Mouse (Mus musculus): ENCODE data around the gene Bag6.

Bag6 gene

DNA sequence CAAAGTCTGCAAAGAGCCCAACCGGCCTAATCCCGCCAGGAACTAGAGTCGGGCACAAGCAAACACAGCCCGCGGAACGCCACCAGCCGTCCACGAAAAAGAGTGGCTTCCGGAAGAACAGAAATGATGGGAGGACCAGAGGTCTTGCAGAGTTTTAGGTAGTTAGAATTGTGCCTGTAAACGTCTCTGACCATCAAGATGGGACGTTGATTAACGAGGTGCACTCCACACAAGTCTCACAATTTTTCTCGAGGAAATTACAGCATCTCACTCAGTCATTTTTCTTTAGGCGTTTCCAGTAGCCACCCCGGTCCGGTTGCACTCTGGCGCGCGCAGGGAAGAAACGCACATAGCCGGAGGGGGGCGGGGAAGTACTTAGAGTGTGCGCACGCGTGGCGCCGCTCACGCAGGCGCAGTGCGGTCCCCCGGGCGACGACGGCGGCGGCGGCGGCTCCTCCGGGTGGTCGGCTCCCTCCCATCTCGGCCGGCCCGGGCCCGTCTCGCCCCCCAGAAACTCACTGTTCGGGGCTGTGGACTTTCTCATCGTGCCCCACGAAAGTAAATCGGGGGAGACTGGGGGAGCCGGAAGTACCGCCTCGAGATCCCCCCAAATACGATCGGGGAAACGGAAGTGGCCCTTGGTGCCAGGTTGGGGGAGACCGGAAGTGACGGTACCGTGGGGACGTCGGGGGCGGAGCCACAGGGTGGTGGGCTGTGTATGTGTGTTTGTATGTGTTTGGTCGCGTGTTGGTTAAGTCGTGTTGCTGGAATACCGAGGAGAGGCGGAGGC is at the start of gene Bag6:
Gene Bag6, plus strand, starts transcription at position 378 of the 790 bp plus-strand sequence.
- peak; percentile 93 for DNase-seq

DNA sequence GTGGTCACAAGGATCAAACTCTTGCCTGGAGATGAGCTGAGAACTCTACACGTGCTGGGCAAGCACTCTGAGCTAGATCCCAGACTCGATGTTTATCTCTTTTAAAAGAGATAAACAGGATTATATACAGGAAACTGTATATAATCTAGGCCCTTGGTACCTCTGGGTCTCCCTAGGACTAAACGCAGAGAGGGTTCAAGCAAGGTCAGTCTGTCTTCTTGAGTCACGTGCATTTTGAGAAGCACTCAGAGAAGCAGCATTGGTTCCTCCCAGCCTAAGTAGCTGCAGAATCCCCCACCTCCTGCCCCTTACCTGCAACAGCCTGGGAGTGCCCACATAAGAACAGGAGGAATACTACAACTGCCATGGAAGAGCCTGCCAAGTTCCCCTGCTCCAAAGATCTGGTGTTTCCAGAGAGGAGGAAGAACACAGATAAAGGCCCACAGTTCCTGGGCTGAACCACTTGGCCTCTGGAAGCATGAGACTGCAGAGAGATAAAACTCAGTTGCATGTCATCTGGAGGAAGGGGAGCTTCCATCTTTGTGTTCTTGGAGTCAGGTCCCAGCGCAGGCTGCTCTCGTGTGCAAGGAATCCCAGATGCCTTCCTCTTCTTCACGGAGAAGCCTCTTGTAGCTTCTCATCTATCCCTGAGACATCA is 49.6 kb upstream of the Bag6 start, which contains the start of gene Ly6g6f:
Gene Ly6g6f, minus strand, starts transcription at position 403 of the 658 bp plus-strand sequence.
- no peak for DNase-seq

DNA sequence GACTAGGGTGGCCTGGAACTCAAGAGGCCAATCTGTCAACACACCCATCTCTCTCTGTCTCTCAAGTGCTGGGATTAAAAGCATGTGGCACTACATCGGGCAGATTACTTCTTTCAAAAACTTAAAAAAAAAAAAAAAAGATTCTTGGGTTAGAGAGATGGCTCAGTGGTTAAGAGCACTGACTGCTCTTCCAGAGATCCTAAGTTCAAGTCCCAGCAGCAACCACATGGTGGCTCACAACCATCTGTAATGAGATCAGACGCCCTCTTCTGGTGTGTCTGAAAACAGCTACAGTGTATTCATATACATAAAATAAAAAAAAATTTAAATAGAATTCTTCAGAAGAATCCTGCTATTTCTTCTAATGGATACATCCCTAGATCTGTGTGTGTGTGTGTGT is 46.8 kb upstream of the Bag6 start:
- no peak for DNase-seq

DNA sequence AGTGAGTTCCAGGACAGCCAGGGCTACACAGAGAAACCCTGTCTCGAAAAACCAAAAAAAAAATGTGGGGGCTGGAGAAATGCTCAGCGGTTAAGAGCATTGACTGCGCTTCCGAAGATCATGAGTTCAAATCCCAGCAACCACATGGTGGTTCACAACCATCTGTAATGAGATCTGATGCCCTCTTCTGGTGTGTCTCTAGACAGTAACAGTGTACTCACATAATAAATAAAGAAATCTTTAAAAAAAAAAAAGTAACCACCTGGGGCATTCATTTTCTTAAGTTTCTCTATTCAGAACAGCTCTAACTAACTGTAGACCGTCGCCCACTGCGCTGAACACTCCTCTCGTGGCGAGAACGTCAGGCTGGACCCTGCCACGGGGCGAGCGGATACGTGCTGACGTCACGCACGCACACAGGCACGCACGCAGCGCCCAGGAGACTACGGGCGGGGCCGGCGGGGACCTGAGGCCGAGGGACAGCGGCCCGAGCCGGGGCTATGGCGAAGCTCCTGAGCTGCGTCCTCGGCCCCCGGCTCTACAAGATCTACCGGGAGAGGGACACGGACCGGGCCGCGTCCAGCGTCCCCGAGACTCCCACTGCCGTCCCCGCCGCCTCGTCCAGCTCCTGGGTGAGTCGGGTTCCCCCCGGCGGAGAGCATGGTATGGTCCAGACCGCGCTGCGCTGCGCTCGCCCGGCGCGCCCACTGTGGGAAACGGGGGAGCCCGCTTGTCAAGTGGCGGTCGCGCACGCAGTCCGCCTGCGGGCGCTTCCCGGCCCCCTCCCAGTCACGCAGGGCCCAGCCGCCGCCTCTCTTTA is 45.9 kb upstream of the Bag6 start, which contains the start of gene Abhd16a:
Gene Abhd16a, plus strand, starts transcription at position 439 of the 820 bp plus-strand sequence.
- DNase-seq, result peak; percentile 94

DNA sequence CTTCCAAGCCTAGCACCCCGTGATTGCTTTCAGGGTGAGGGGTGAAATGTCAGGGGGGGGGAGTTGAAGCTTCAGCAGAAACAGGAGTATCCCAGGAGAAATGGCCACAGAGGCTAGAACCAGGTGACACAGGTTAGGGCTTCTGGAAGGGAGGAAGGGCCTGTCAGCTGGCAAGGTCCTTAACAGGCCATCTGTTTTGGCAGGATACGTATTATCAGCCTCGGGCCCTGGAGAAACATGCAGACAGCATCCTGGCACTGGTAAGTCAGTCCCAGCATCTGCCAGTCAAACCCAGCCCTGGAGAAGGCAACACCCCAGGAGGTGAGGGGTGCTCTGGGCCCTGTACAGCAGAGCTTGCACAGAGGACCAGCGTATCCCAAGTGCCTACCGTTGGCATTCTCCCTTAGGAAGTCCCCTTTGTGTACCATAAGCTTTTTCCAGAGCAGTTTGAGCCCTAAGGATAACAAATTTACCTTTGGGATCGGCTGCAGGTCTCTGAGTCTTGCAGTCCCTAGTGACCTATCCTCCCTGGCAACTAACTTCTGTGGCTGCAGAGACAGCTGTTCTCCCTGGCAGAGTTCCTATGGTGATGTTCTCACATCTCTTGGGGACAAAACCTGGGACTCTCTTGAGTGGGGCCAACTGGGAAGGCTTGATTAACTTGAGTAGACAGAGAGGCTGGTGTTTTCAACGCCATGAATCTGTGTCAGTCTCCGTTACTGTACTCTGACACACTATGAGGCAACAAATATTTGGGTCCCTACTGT is 44.6 kb upstream of the Bag6 start:
- peak; percentile 68 for DNase-seq

DNA sequence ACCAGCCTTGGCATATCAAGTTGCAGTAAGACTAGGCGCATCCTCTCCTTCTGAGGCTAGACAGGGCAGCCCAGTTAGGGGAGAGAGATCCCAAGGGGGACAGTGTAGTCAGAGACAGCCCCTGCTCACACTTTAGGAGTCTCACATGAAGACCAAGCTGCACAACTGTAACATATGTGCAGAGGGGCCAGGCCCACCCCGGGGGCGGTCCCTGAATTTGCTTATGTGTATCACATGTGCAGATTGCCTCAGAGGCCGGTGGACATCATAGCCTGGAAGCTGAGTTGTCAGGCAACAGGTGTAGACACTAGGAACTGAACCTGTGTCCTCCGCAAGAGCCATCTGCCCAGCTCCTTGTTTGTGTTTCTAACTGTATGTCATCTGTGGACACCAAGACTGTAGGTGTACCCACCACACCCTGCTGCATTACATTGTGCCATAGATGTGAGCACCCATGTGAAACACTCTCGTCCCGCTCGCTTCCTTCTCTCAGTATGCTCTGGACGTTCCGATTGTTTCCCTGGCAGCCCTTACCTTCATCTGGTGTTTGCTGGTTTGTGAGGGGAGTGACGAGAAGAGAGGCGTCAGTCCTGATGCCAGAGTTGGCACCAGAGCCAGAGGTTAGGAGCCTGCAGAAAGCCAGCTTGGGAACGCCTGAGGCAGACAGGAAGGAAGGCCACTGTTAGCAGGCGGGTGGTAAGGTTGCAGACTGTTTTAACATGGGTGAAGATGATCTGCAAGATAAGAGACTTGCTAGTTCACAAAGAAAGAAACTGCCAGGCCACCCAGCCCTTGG is 42.4 kb upstream of the Bag6 start:
- DNase-seq, result no peak

DNA sequence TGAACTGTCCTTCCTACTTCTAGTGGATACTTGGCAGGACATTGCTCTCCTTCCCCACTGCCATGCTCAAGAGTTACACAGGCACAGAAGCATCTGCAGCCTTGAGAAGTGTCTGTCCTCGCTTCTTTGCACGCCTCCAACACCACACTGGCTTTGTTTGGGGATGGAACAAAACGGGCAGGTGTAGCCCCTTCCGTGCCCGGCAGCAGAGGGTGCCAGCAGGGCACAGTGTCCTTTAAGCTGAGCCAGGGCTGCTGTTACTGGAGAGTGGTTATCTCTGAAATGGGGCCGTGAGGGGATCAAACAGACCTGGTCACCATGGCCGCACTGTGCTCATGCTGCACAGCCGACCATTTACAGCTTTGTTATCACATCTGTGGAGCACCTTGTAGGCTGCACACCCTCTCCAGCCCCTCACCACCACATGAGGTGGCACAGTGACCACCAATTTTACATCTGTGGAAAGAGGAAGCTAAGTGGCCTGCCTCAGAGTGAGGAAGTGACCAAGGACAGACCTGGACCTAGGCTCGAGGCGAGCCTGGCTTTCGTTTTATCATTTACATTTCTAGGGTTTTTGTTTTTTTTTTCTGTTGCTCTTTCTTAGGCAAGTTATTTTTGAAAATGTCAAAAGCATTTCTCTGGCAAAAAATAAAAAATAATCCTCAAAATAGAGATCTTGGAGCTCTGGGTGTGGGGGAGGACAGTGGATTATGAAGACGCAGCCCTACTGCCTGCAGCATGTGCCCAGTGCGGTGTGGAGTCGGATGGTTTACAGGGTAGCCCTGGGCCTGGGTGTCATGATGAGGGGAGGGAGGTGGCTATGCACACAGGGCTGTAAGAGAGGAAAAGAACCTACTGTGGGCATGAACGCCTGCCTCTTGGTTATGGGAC is 40.3 kb upstream of the Bag6 start:
- DNase-seq, result no peak

DNA sequence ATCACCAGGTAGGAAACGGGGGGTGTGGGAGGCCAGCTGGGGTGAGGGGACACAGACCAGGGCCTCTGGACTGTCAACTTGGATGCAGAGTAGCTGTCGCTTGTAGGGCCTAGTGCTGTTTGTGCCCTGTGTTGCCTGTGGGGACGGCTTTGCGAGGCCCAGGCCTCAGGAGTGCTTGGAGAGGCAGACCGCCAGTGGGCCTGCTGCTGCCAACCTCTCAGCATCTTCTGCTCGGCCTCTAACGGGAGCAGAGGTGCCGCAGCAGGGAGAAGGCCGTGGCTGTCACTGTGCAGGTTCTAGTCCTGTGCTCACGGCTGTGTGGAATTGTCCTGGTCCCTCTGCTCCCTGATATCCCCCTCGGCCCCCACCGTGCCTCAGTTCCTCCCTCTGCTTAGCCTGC is 38.4 kb upstream of the Bag6 start:
- DNase-seq, result no peak

DNA sequence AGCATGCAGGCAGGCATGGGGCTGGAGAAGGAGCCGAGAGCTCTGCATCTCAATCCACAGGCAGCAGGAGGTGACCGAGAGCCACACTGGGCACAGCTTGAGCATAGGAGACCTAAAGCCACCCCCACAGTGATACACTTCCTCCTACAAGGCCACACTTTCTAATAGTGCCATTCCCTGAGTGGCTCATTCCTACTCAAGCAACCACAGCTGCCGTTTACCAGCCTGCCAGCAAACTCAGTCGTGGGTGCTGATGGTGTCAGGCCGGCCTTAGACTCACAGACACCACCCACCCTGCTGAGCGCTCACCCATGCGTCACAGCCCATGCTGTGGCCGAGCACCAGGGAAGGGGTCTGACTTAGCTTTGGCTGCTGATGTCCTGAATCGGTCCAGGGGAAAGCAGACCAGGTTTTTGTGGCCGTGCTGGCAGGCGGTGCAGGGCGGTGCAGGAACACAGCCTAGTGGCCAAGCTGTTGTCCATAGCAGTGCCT is 37.8 kb upstream of the Bag6 start:
- DNase-seq, result no peak

DNA sequence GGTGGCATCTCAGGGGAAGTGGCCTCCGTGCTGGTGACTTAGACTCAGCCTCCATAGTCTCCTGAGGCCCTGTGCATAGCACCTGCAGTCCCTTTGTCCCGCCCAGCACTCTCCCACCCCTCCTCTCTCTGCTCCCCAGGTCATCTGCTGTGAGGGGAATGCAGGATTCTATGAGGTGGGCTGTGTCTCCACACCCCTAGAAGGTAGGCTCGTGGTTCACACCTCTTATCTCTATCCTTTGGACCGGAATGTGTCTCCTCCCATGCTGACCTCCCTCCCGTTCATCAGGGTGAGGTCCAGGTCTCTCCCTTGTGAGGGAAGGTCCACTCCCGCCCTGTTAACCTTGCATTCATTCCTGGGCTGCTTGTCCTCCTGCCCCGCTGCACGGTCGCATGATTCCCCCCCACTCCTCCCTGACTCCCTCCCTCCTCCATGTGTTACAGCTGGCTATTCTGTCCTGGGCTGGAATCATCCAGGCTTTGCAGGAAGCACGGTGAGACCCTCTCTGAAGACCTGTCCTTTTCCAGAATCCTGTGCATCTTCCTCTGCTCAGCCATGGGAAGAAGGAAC is 34.7 kb upstream of the Bag6 start:
- DNase-seq, result no peak

DNA sequence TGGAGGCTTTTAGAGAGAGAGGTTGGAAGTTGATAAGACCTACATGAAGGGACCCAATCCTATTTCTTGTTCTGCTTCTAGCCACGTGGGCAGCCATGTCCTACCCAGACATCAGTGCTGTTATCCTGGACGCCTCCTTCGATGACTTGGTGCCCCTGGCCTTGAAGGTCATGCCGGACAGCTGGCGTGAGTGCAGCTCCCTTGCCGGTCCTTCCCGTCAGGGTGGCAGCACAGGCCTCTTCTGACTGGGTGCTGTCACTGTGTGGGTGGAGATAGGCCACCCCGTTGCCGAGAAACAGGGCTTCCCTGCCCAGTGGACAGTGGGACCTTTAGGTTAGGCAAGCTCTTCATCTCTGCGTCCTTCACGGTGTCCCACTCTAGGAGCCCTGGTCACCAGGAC is 33.8 kb upstream of the Bag6 start:
- DNase-seq, result no peak

DNA sequence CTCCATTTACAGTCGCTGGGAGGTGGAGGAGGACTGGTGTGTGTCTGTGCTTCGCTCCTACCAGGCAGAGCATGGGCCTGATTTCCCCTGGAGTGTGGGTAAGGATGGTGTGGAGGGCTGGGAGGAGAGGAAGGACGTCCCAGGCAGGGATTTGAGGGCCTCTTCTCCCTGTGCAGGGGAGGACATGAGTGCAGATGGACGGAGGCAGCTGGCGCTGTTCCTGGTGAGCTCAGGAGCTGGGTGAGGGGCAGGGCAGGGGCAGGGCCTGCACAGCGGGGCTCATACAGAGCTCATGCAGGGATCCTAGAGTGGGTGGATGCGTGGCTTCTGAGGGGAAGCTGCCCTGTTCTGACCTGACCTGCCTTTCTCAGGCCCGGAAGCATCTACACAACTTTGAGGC is 32.7 kb upstream of the Bag6 start:
- no peak for DNase-seq

DNA sequence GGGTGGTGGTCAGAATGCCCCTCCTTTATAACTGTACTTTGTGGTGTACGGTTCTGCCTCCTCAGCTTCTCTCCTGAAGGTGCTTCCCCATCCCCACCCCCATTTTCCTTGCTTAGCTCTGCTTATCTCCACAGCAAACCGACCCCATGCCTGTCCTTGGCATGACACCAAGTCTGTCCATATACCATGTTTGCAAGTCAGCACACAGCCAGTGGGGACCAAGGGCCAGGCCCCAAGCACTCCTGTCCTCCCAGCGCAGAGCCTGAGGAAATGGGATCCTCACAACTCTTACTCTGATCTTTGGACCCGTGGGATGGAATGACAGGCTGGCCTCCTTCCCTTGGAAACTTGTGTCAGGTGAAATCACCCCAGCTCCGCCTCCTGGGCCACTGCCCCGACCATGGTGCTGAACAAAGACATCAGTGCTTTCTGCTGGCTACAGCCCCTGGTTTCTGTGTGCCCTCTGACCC is 31.7 kb upstream of the Bag6 start:
- DNase-seq, result no peak

DNA sequence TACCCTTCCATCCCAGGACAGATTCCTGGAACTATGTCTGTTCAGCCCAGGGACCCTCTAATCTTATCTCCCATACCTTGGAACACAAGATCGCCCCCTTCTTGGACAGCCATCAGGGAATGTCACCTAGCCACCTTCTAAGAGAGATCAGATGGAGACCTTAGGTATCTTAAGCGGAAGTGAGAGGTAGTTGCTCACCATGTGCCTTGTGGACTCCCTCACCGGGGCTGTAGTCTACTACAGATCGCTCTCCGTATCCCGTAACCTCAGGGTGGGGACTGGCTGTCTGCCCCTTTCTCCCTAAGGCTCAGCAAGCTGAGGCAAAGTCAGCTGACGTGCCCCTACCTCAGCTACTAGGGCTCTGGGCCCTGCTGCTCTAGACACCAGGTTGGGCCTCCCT is 30.9 kb upstream of the Bag6 start:
- DNase-seq, result no peak

DNA sequence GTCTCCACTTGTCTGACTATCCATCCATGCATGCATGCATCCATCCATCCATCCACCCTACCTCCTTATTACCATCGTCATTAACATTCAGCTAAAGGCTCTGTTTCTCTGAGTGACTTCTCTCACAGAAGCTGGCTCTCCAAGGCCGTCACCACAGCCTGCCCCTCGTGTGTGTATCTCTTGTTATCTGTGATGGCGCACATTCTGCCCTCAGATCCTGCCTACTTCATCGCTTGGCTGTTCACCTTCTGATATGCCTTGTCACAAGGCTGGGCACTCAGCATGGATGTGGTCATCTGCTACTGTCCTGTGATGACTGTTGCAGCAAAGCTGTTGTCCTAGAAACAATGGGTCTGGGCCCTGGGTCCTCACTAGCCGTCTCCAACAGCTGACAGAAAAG is 30.2 kb upstream of the Bag6 start:
- peak; percentile 82 for DNase-seq

DNA sequence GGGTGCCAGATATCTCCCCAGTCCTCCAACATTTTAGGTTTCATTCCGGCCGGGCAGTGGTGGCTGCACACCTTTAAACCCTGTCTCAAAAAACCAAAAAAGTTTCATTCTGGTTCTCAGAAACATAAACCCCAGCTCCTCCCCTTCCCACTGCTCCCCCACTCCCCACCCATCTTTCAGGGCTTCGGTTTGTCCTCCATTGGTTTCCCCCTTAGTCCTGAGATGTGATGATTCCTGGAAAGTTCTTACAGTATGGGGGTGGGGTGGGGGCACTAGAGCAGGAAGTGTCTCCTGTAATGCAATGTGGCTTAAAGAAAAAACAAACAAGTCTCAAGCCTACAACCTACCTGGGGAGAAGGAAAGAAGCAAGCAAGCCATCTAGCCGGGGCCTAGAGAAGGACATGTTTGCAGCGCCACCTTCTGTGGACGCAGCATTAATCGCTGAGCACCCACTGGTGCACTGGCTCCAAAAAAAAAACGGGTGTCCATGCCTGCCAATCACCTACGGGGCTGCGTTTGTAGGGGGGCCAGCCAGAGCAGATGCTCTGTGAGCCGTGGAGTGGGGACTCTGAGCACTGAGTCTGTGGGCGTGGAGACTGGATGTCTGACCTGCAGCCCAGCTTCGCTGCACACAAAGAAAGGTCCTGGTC is 29.1 kb upstream of the Bag6 start:
- DNase-seq, result peak; percentile 62

DNA sequence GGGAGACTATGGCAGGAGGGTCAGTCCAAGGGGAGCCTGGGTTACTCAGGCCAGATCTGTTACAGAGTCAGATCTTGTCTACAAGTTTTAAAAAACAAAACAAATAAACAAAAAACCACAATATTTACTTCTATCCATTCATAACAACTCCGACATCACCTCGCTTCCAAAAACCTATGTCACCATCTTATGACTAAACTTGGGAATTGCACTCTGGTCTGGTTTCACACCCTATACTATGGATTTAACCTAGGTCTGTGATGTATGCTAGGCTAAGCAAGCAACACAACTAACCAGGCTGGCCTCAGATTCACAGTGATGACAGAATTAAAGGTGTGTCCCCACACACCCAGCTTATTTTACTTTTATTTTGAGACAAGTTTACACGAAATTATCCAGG is 28.5 kb upstream of the Bag6 start:
- no peak for DNase-seq

DNA sequence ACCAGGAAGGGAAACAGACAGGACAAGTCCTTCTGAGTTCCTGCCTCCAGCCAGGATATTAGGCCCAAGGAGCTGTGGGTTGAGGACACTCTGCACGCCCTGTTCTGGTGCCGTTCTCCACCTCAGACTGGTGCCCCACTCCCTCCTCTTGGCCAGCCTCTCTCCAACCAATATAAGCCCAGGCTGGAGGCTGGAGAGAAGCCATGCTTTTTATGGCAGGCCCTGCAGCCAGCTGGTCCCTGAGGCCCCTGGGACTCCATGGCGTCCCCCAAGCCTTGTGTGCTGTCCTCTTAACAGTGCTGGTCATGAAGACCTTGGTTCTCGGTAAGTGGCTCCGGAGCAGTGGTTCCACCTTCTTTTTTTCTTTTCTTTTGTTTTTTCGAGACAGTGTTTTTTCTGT is 26.9 kb upstream of the Bag6 start, which contains the start of gene Ly6g5c:
Gene Ly6g5c, plus strand, starts transcription at position 183 of the 400 bp plus-strand sequence.
- no peak for DNase-seq

DNA sequence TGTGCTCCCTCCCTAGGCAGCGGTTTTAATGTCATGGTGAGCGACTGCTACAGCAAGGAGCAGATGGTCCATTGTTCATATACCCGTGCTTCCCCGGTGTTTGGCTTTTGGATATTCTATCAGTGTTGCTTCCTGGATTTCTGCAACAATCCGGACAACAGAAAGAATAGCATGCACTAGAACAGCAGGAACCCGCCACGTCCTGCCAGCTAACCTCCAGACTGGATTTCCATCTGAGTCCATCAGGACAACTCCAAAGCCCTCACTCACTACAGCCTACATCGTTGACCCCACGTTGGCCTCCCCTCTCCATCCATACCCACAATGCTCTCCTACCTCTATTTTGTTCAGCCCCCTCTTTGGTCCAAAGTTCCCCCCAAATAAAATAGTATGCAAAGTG is 23.2 kb upstream of the Bag6 start:
- DNase-seq, result no peak
